In the genomic region with DNA sequence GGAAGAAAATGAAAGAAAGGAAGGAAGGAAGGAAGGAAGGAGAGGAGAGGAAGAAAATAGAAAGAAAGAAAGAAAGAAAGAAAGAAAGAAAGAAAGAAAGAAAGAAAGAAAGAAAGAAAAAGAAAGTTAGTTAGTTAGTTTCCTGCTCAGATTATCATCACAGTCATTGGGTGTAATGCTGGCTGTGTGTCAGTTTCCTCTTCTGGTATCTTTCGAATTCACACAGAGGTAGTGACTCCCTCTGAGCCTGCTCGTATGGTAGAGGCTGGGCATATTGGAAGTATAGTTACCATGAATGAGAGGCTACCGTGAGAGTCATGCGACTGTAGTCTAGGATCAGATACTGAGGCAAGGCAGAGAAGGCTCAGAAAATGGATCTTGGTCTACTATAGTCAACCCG, we compare ENCODE assay signal across 18 mouse cellular contexts.
DNase-seq lines count a peak whose midpoint lies in the region; ATAC-seq and TF ChIP-seq lines count a peak whose summit lies in the region.
"Had no signal": no experiment of that assay in that cellular context is flagged by ENCODE, and none has a peak within 500 bp of the region (broad histone marks: within the 10 kb centered on the region; RNA-seq: fewer than 3 reads in every experiment).

No protein-coding gene starts in this region.

- no peaks in the 10 kb centered on the region for H3K27me3 ChIP-seq in lung, embryonic 16.5 days (ENCODE audit: control insufficient read depth, insufficient read depth, low read depth, low read length)
- no peaks in the 10 kb centered on the region for H3K27me3 ChIP-seq in hindbrain, postnatal 0 days (ENCODE audit: insufficient read depth, low read length)
- H3K27me3 ChIP-seq: embryonic facial prominence, embryonic 13.5 days; midbrain, embryonic 15.5 days; neural tube, embryonic 13.5 days had no signal

- no peak for TF ChIP-seq CTCF in hindbrain, postnatal 0 days (IDR thresholded peaks at IDR 0.05; ENCODE audit: low read depth)

- H3K9ac ChIP-seq in lung, embryonic 16.5 days (ENCODE audit: low read length) = no peak overlapping the region
- H3K9ac ChIP-seq in hindbrain, postnatal 0 days (replicated peaks; ENCODE audit: low read length) = no peak overlapping the region
- H3K9ac ChIP-seq: embryonic facial prominence, embryonic 13.5 days; hindbrain, embryonic 14.5 days; liver, embryonic 15.5 days; midbrain, embryonic 15.5 days; neural tube, embryonic 13.5 days had no signal

- WGBS in lung, embryonic 16.5 days = 85% methylated on average over 5 of the region's 5 CpGs
- WGBS in hindbrain, postnatal 0 days = 91% methylated on average over 5 of the region's 5 CpGs

- no peaks in the 10 kb centered on the region for H3K9me3 ChIP-seq in lung, embryonic 16.5 days (ENCODE audit: control insufficient read depth, low read length)
- H3K9me3 ChIP-seq in hindbrain, postnatal 0 days (ENCODE audit: low read length) = no peaks in the 10 kb centered on the region
- H3K9me3 ChIP-seq: embryonic facial prominence, embryonic 13.5 days; heart, embryonic 10.5 days; liver, embryonic 15.5 days; megakaryocyte, embryonic 14.5 days; midbrain, embryonic 15.5 days; neural tube, embryonic 13.5 days had no signal

- H3K4me3 ChIP-seq in lung, embryonic 16.5 days (ENCODE audit: low read length) = no peak overlapping the region
- no peak overlapping the region for H3K4me3 ChIP-seq in hindbrain, postnatal 0 days (ENCODE audit: low read length)
- H3K4me3 ChIP-seq: embryonic facial prominence, embryonic 13.5 days; gastrocnemius, adult 2 months; heart, embryonic 10.5 days; liver, embryonic 15.5 days; megakaryocyte, embryonic 14.5 days; midbrain, embryonic 15.5 days; neural tube, embryonic 13.5 days had no signal

- H3K27ac ChIP-seq in lung, embryonic 16.5 days (ENCODE audit: low read length) = peak overlapping the region; percentile 35
- H3K27ac ChIP-seq in hindbrain, postnatal 0 days = no peak overlapping the region
- H3K27ac ChIP-seq: embryonic facial prominence, embryonic 13.5 days; heart, embryonic 10.5 days; hindbrain, embryonic 14.5 days; liver, embryonic 15.5 days; midbrain, embryonic 15.5 days; neural tube, embryonic 13.5 days had no signal

- no peak for DNase-seq in lung, postnatal 36 days
- peak; percentile 91 for DNase-seq in MEL-GATA-1-ER (ENCODE audit: extremely low read depth, low read depth)
- no peak for DNase-seq in layer of hippocampus, adult 9-10 months (ENCODE audit: low spot score)
- DNase-seq in hindbrain, postnatal 0 days (ENCODE audit: low spot score) = no peak
- no peak for DNase-seq in ovary, postnatal 14 days (ENCODE audit: low spot score)
- DNase-seq: B cell, adult 2 months; embryo, embryonic 11 days had no signal

- no peaks in the 10 kb centered on the region for H3K36me3 ChIP-seq in lung, embryonic 16.5 days (ENCODE audit: control insufficient read depth, insufficient read depth, low read length)
- no peaks in the 10 kb centered on the region for H3K36me3 ChIP-seq in hindbrain, postnatal 0 days (ENCODE audit: insufficient read depth, low read length)
- H3K36me3 ChIP-seq: embryonic facial prominence, embryonic 13.5 days; heart, embryonic 10.5 days; liver, embryonic 15.5 days; midbrain, embryonic 15.5 days; neural tube, embryonic 13.5 days had no signal

- peaks cover 12% of the 10 kb centered on the region for H3K4me1 ChIP-seq in lung, embryonic 16.5 days (replicated peaks; ENCODE audit: control insufficient read depth, insufficient read depth, low read length)
- no peaks in the 10 kb centered on the region for H3K4me1 ChIP-seq in hindbrain, postnatal 0 days (ENCODE audit: insufficient read depth, low read length)
- H3K4me1 ChIP-seq: embryonic facial prominence, embryonic 13.5 days; megakaryocyte, embryonic 14.5 days; midbrain, embryonic 15.5 days; neural tube, embryonic 13.5 days had no signal

- no peak for ATAC-seq in lung, embryonic 16.5 days (ENCODE audit: low read depth)
- peak; percentile 28 for ATAC-seq in inflammation-experienced regulatory T-cells, adult 6 months
- no peak for ATAC-seq in hindbrain, postnatal 0 days
- ATAC-seq: forebrain, embryonic 14.5 days; midbrain, embryonic 15.5 days had no signal

- H3K4me2 ChIP-seq in lung, embryonic 16.5 days (ENCODE audit: low read depth, low read length) = no peak overlapping the region
- no peak overlapping the region for H3K4me2 ChIP-seq in hindbrain, postnatal 0 days (ENCODE audit: low read depth, low read length)
- H3K4me2 ChIP-seq: embryonic facial prominence, embryonic 13.5 days; hindbrain, embryonic 14.5 days; liver, embryonic 15.5 days; midbrain, embryonic 15.5 days; neural tube, embryonic 13.5 days had no signal
